Mouse (Mus musculus) heart, embryonic 14.5 days (tissue): ENCODE measurements around the gene Hsf2bp. TPM values are rescaled to one million over a fixed set of nuclear protein-coding genes. Genes with fewer than 3 reads are reported as not detected.

Source experiments
- ATAC-seq: fragments of 200-750 bp; cut with Nextera tagmentation; 2 replicates; pipeline ENCODE4 v1.8.0; 2017; ENCODE audit warnings: low read depth, moderate TSS enrichment; ENCODE audit not compliant: insufficient number of reproducible peaks, insufficient read depth, low FRiP score
- H3K27ac ChIP-seq, 2 experiments: fragments of 200-500 bp in 1 of 2; fragments of 300-500 bp in 1 of 2; sonication (generic) in 1 of 2; replicated peaks in 1 of 2; 2 replicates each; pipeline ENCODE4 v1.5.1; 2012 to 2014; ENCODE audit warnings: low read depth in 2 of 2, low read length in 2 of 2, control low read depth in 1 of 2, mild to moderate bottlenecking in 1 of 2, mixed read lengths in 1 of 2; ENCODE audit not compliant: control insufficient read depth in 1 of 2, insufficient read depth in 1 of 2
- H3K27me3 ChIP-seq: fragments of 300-500 bp; sonication (generic); 2 replicates; pipeline ENCODE4 v1.6.1; 2014; ENCODE audit warnings: mild to moderate bottlenecking, low read length, control low read depth; ENCODE audit not compliant: control insufficient read depth, insufficient read depth
- H3K36me3 ChIP-seq: fragments of 300-500 bp; sonication (generic); 2 replicates; pipeline ENCODE4 v1.6.1; 2014; ENCODE audit warnings: mild to moderate bottlenecking, control low read depth, low read length, mixed read lengths; ENCODE audit not compliant: control insufficient read depth, insufficient read depth
- H3K4me1 ChIP-seq, 2 experiments: fragments of 200-500 bp in 1 of 2; fragments of 300-500 bp in 1 of 2; sonication (generic) in 1 of 2; 2 replicates each; pipeline ENCODE4 v1.6.1; 2012 to 2014; ENCODE audit warnings: low read length in 2 of 2, control low read depth in 1 of 2, mixed read lengths in 1 of 2; ENCODE audit not compliant: control insufficient read depth in 2 of 2, insufficient read depth in 2 of 2
- H3K4me2 ChIP-seq: fragments of 300-500 bp; sonication (generic); 2 replicates; pipeline ENCODE4 v1.6.1; 2014; ENCODE audit warnings: mild to moderate bottlenecking, low read length
- H3K4me3 ChIP-seq, 2 experiments: fragments of 200-500 bp in 1 of 2; fragments of 300-500 bp in 1 of 2; sonication (generic) in 1 of 2; 2 replicates each; pipeline ENCODE4 v1.5.1; 2012 to 2014; ENCODE audit warnings: low read length in 2 of 2, mild to moderate bottlenecking in 2 of 2, control low read depth in 1 of 2, low read depth in 1 of 2, moderate library complexity in 1 of 2; ENCODE audit not compliant: control insufficient read depth in 1 of 2, insufficient read depth in 1 of 2
- H3K9ac ChIP-seq: fragments of 300-500 bp; sonication (generic); 2 replicates; pipeline ENCODE4 v1.6.1; 2014; ENCODE audit warnings: mild to moderate bottlenecking, low read length
- H3K9me3 ChIP-seq: fragments of 300-500 bp; sonication (generic); 2 replicates; pipeline ENCODE4 v1.6.1; 2016; ENCODE audit warnings: low read length, control low read depth; ENCODE audit not compliant: control insufficient read depth
- WGBS: fragments of 180-500 bp; shearing (Covaris S2); extraction: QIAGEN DNeasy Blood & Tissue Kit; methylation state at CpG from one replicate; pipeline ENCODE4 v1.1.7; 2014; 5-methylcytosine and 5-hydroxymethylcytosine counted together
- polyA plus RNA-seq: library from polyadenylated mRNA; unstranded; fragments of >200 nt; fragmentation: Nextera tagmentation; extraction: Ambion mirVana; gene quantifications from 2 replicates; pipeline ENCODE4 v1.2.1, GENCODE M21; 2014

The Hsf2bp gene
- polyA plus RNA-seq, 1 experiment from 2014 or later = 0.11 TPM

DNA sequence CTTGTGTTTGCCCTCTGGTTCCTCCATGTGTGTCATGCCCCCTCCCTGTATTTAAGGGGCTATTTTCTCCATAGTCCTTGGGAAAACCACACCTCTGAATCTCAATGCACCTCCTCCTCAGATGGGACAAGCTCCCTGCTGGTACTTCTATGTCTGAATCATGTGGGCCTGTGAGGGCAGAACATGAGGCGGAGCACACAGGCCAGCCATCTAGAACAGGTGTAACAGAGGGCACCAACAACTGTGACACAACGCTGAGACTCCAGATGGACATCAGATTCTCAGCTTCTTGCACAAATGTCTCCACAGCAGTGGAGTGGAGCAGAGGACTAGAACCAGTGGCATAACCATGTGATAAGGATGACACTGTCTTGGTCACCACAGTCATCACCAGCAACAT lies 65.3 kb downstream of the Hsf2bp start:
- Histone ChIP-seq H3K9ac (no peak overlapping the region), H3K27ac (no peak overlapping the region), H3K4me1 (peaks cover 0 to 2% of the 10 kb centered on the region in 2 experiments; a peak in 1 of 4 replicates), H3K4me3 (no peak overlapping the region), H3K36me3 (no peaks in the 10 kb centered on the region), H3K4me2 (no peak overlapping the region), H3K27me3 (no peaks in the 10 kb centered on the region), H3K9me3 (no peaks in the 10 kb centered on the region)
- no peak for ATAC-seq
- WGBS = 87% methylated on average over 2 of the region's 2 CpGs

GRCm38 (mm10) chr17:31968801-31969200 lies 67.3 kb downstream of the Hsf2bp start:
- H3K27ac ChIP-seq = no peak overlapping the region
- WGBS = 69% methylated on average over 1 of the region's 1 CpGs
- ATAC-seq = no peak
- no peak overlapping the region for H3K4me2 ChIP-seq
- H3K4me3 ChIP-seq = no peak overlapping the region
- H3K9ac ChIP-seq = no peak overlapping the region
- H3K27me3 ChIP-seq = no peaks in the 10 kb centered on the region
- H3K9me3 ChIP-seq = no peaks in the 10 kb centered on the region
- no peaks in the 10 kb centered on the region for H3K36me3 ChIP-seq
- H3K4me1 ChIP-seq = peaks cover 2 to 7% of the 10 kb centered on the region in 2 experiments; a peak in 2 of 4 replicates

DNA sequence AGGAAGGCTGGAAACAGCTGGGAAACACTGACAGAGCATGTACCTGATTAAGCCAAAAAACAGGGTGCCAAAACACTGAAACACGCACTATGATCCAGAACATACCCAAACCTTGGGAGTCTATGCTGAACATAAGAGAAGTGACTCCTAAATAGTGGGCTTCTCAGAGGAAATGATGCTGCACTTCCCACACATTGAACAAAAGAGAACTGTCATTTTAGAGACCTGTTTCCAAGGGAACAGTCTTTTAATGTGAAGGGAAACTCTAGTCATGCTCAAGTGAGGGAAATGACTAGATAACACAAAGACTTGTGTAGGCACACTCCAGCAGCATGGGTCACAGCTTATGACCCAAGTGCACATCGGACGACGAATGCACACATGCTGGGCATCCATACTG lies 68.8 kb downstream of the Hsf2bp start:
- Histone ChIP-seq H3K27me3 (no peaks in the 10 kb centered on the region), H3K4me3 (no peak overlapping the region), H3K36me3 (no peaks in the 10 kb centered on the region), H3K4me2 (no peak overlapping the region), H3K9me3 (no peaks in the 10 kb centered on the region), H3K27ac (no peak overlapping the region), H3K4me1 (peaks cover 0 to 7% of the 10 kb centered on the region in 2 experiments; a peak in 2 of 4 replicates), H3K9ac (no peak overlapping the region)
- no peak for ATAC-seq
- WGBS = 79% methylated on average over 4 of the region's 4 CpGs

GRCm38 (mm10) chr17:31966566-31966965 lies 69.6 kb downstream of the Hsf2bp start:
- peaks cover 0 to 7% of the 10 kb centered on the region in 2 experiments; a peak in 2 of 4 replicates for H3K4me1 ChIP-seq
- no peak overlapping the region for H3K9ac ChIP-seq
- no peak overlapping the region for H3K27ac ChIP-seq
- no peak overlapping the region for H3K4me2 ChIP-seq
- no peak overlapping the region for H3K4me3 ChIP-seq
- no peaks in the 10 kb centered on the region for H3K36me3 ChIP-seq
- WGBS = 88% methylated on average over 1 of the region's 1 CpGs
- no peak for ATAC-seq
- H3K9me3 ChIP-seq = no peaks in the 10 kb centered on the region
- no peaks in the 10 kb centered on the region for H3K27me3 ChIP-seq

GRCm38 (mm10) chr17:31965623-31966022 lies 70.5 kb downstream of the Hsf2bp start:
- WGBS = 27% methylated on average over 2 of the region's 2 CpGs
- H3K4me1 ChIP-seq = peaks cover 0 to 7% of the 10 kb centered on the region in 2 experiments; a peak in 2 of 4 replicates
- no peak overlapping the region for H3K27ac ChIP-seq
- H3K36me3 ChIP-seq = no peaks in the 10 kb centered on the region
- no peaks in the 10 kb centered on the region for H3K9me3 ChIP-seq
- no peak overlapping the region for H3K4me3 ChIP-seq
- H3K27me3 ChIP-seq = no peaks in the 10 kb centered on the region
- no peak for ATAC-seq
- H3K4me2 ChIP-seq = no peak overlapping the region
- H3K9ac ChIP-seq = no peak overlapping the region

DNA sequence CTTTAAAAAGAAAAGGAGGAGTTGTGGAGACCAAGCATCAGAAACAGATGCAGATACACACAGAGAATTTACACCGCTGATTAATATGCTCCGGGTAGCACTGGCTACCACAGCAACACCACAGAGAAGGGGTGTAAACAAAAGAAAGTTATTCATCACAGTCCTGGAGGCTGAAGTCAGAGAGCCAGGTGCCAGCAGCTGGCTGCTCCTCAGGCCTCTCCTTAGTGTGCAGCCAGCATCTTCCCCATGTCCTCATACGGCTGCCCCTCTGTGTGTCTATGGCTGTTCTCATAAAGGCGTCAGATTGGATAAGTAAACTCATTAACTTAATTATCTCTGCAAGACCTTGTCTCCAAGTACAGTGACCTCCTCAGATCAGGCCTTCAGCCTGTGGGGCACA lies 73.2 kb downstream of the Hsf2bp start:
- no peaks in the 10 kb centered on the region for H3K36me3 ChIP-seq
- H3K9me3 ChIP-seq = no peaks in the 10 kb centered on the region
- H3K4me1 ChIP-seq = peaks cover 0 to 7% of the 10 kb centered on the region in 2 experiments; a peak in 2 of 4 replicates
- H3K27me3 ChIP-seq = no peaks in the 10 kb centered on the region
- H3K4me3 ChIP-seq = no peak overlapping the region
- no peak overlapping the region for H3K9ac ChIP-seq
- WGBS = 94% methylated on average over 4 of the region's 4 CpGs
- H3K27ac ChIP-seq = no peak overlapping the region
- no peak for ATAC-seq
- H3K4me2 ChIP-seq = no peak overlapping the region

- Histone ChIP-seq H3K4me3 (no peak overlapping the region), H3K36me3 (no peaks in the 10 kb centered on the region), H3K27me3 (no peaks in the 10 kb centered on the region), H3K27ac (no peak overlapping the region), H3K9ac (no peak overlapping the region), H3K9me3 (no peaks in the 10 kb centered on the region), H3K4me1 (peaks cover 0 to 7% of the 10 kb centered on the region in 2 experiments; a peak in 2 of 4 replicates), H3K4me2 (no peak overlapping the region)
- ATAC-seq = no peak
- WGBS = 94% methylated on average over 5 of the region's 5 CpGs
Observed at GRCm38 (mm10) chr17:31962281-31962680, 73.9 kb downstream of the Hsf2bp start.

DNA sequence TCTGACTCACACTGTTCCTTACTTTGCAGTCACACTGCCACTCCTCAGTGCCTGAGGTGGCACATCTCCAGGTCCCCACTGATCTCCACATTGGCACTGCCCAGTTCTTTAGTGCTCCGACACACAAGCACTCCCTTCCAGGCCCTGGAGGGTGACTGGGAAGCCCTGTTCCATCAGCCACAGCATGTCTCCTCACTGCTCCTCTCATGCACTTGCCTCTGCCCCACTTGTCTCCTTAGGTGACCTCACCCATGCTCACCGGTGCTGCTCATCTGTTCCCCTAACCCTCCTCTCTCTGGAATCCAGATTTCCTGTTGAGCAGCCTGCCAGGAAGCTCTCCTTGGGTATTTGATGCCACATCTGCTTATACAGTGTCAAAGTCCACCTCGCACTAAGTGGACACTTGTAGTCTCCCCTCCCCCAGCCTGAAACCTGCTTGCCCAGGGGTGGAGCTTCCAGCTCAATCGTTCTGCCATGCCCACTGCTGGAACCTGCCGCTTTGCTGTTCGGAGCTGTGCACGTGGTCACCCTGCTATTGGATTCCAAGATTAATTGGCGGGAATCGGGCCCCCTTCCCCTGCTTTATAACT lies 81.5 kb downstream of the Hsf2bp start:
- H3K4me2 ChIP-seq = no peak overlapping the region
- no peaks in the 10 kb centered on the region for H3K9me3 ChIP-seq
- H3K27me3 ChIP-seq = no peaks in the 10 kb centered on the region
- WGBS = 85% methylated on average over 9 of the region's 9 CpGs
- H3K27ac ChIP-seq = no peak overlapping the region
- H3K9ac ChIP-seq = no peak overlapping the region
- H3K36me3 ChIP-seq = no peaks in the 10 kb centered on the region
- no peak overlapping the region for H3K4me3 ChIP-seq
- no peaks in the 10 kb centered on the region for H3K4me1 ChIP-seq
- ATAC-seq = no peak
